Mouse (Mus musculus) embryonic facial prominence, embryonic 14.5 days (tissue): Measurements from ENCODE around the gene Gnaz. TPM values are rescaled to one million over a fixed set of nuclear protein-coding genes. Genes with fewer than 3 reads are reported as not detected.
A peak's percentile ranks its signal among the peaks of the same experiment; 100 is the strongest.
"Not testable (repeated sequence)": the region's sequence is repeated elsewhere in the genome, so short reads cannot be mapped to it uniquely, and the experiment has no call there.

Experiments
- ATAC-seq: fragments of 200-750 bp; cut with Nextera tagmentation; 2 replicates; pipeline ENCODE4 v1.8.0; 2017; ENCODE audit warnings: low read depth, moderate number of reproducible peaks, moderate TSS enrichment
- DNase-seq: peaks from one replicate; pipeline ENCODE4 v3.0.0-alpha.2; 2015; ENCODE audit warnings: low spot score
- H3K27ac ChIP-seq: fragments of 300-500 bp; sonication (generic); replicated peaks from 2 replicates; pipeline ENCODE4 v1.5.1; 2014; ENCODE audit warnings: low read depth, mild to moderate bottlenecking, low read length, moderate library complexity
- H3K27me3 ChIP-seq: fragments of 300-500 bp; sonication (generic); replicated peaks from 2 replicates; pipeline ENCODE4 v1.6.1; 2014; ENCODE audit warnings: low read length; ENCODE audit not compliant: control insufficient read depth, insufficient read depth
- H3K36me3 ChIP-seq: fragments of 300-500 bp; sonication (generic); 2 replicates; pipeline ENCODE4 v1.6.1; 2014; ENCODE audit warnings: low read length, mixed read lengths; ENCODE audit not compliant: control insufficient read depth, insufficient read depth
- H3K4me1 ChIP-seq: fragments of 300-500 bp; sonication (generic); 2 replicates; pipeline ENCODE4 v1.6.1; 2014; ENCODE audit warnings: antibody characterized with exemption, low read length; ENCODE audit not compliant: control insufficient read depth, insufficient read depth
- H3K4me2 ChIP-seq: fragments of 300-500 bp; sonication (generic); 2 replicates; pipeline ENCODE4 v1.6.1; 2014; ENCODE audit warnings: low read depth, mild to moderate bottlenecking, low read length, moderate library complexity, mixed read lengths
- H3K4me3 ChIP-seq: fragments of 300-500 bp; sonication (generic); 2 replicates; pipeline ENCODE4 v1.5.1; 2014; ENCODE audit warnings: low read depth, mild to moderate bottlenecking, low read length
- H3K9ac ChIP-seq: fragments of 300-500 bp; sonication (generic); 2 replicates; pipeline ENCODE4 v1.6.1; 2014; ENCODE audit warnings: low read depth, mild to moderate bottlenecking, low read length, moderate library complexity, mixed read lengths
- H3K9me3 ChIP-seq: fragments of 300-500 bp; sonication (generic); 2 replicates; pipeline ENCODE4 v1.6.1; 2016; ENCODE audit warnings: low read length; ENCODE audit not compliant: control insufficient read depth
- WGBS: fragments of 180-500 bp; shearing (Covaris S2); extraction: QIAGEN DNeasy Blood & Tissue Kit; methylation state at CpG from one replicate; pipeline ENCODE4 v1.1.7; 2014; 5-methylcytosine and 5-hydroxymethylcytosine counted together
- polyA plus RNA-seq: library from polyadenylated mRNA; unstranded; fragments of >200 nt; fragmentation: Nextera tagmentation; extraction: Ambion mirVana; gene quantifications from 2 replicates; pipeline ENCODE4 v1.2.1, GENCODE M21; 2014

Gene Gnaz
- polyA plus RNA-seq, 1 experiment from 2014 or later, result 4.2 TPM

DNA sequence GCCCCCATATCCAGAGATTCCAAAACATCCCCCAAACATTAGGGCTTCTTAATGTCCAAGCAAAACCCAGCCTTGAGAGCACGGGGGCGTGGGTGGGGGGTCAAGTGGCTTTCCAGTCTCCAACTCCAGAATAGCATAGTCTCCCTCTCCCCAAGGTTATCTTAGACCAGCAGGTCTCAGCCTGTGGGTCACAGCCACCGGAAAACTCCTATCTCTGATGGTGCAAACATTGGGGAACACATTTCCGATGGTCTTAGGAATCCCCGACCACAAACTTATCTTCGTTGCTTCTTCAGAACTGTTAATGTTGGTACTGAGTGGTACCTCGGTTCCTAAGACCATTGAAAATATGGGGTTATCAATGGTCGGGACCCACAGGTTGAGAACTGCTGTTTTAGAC is 61.8 kb downstream of the Gnaz start:
- Histone ChIP-seq H3K27me3 (no peaks in the 10 kb centered on the region), H3K4me3 (no peak overlapping the region), H3K9me3 (no peaks in the 10 kb centered on the region), H3K4me2 (no peak overlapping the region), H3K4me1 (peaks cover 9% of the 10 kb centered on the region), H3K9ac (no peak overlapping the region), H3K27ac (no peak overlapping the region), H3K36me3 (no peaks in the 10 kb centered on the region)
- ATAC-seq (no peak), DNase-seq (no peak)
- 87% methylated on average over 8 of the region's 8 CpGs for WGBS

DNA sequence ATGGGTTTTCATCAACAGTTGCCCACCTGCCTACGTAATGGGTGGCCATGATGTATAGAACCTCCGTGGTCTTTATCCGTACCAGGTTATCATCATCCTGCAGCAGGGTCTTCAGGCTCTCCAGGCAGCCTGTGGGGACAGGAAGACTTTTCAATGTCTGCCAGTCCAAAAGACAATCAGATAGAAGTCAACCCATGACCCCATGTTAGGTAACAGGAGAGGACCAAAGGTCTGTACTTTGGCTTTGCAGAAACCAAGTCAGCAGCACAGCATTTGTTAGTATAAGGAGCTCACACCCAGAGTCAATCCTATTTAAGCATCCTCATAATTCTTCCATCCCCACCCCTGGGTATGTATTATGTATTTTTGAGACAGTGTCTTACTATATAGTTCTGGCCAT is 62.7 kb downstream of the Gnaz start:
- H3K9ac ChIP-seq, result no peak overlapping the region
- H3K4me3 ChIP-seq, result no peak overlapping the region
- no peak overlapping the region for H3K27ac ChIP-seq
- no peaks in the 10 kb centered on the region for H3K27me3 ChIP-seq
- H3K9me3 ChIP-seq, result no peaks in the 10 kb centered on the region
- no peak overlapping the region for H3K4me2 ChIP-seq
- no peak for ATAC-seq
- no peaks in the 10 kb centered on the region for H3K36me3 ChIP-seq
- 93% methylated on average over 3 of the region's 3 CpGs for WGBS
- DNase-seq, result no peak
- H3K4me1 ChIP-seq, result peaks cover 9% of the 10 kb centered on the region

- no peak for ATAC-seq
- WGBS, result 76% methylated on average over 3 of the region's 3 CpGs
Measured at GRCm38 (mm10) chr10:75030234-75030633, 63.3 kb downstream of the Gnaz start.

DNA sequence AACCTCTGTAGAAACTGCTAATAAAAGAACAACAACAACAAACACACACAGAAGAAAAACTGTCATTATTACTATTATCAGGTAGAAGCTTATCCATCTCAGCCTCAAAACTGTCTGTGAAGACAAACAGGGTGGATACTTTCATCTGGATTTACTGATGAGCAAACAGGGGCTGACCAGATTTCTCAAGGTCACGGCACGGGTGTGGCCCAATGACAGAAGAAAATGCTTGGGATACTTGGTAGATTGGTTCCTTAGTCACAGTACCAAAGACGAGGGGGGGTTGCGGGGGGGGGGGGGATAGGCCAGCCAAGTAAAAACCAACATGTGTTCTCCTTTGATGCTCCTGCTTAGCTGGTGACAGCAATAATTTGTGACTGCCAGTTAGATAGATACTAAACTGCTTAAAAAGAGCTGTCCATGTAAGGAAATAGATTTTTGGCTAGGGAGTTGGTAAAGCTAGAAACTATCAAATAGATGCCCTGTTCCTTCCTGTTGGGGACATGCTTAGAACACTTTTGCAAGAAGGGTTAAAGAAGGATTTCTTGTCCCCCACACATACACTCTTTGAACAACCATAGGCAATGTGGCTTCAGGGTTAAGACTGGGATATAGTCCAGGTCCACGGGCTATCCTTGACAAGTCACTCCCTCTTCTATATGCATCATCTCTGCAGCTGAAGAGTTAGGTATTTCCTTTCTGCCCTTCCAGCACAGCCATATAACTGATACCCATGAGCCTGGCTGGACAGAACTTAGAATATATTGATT is 64.6 kb downstream of the Gnaz start:
- H3K27ac ChIP-seq, result no peak overlapping the region
- H3K9me3 ChIP-seq, result no peaks in the 10 kb centered on the region
- no peak overlapping the region for H3K4me2 ChIP-seq
- no peaks in the 10 kb centered on the region for H3K27me3 ChIP-seq
- ATAC-seq, result no peak
- H3K4me3 ChIP-seq, result no peak overlapping the region
- no peak overlapping the region for H3K9ac ChIP-seq
- DNase-seq, result no peak
- no peaks in the 10 kb centered on the region for H3K36me3 ChIP-seq
- WGBS, result 71% methylated on average over 5 of the region's 5 CpGs
- peaks cover 9% of the 10 kb centered on the region for H3K4me1 ChIP-seq

More at GRCm38 (mm10) chr10:75030234-75030633, 63.3 kb downstream of the Gnaz start:
- Histone ChIP-seq H3K36me3 (no peaks in the 10 kb centered on the region), H3K27ac (no peak overlapping the region), H3K4me2 (no peak overlapping the region), H3K4me1 (peaks cover 9% of the 10 kb centered on the region), H3K9ac (no peak overlapping the region), H3K27me3 (no peaks in the 10 kb centered on the region), H3K9me3 (no peaks in the 10 kb centered on the region), H3K4me3 (no peak overlapping the region)
- no peak for DNase-seq

DNA sequence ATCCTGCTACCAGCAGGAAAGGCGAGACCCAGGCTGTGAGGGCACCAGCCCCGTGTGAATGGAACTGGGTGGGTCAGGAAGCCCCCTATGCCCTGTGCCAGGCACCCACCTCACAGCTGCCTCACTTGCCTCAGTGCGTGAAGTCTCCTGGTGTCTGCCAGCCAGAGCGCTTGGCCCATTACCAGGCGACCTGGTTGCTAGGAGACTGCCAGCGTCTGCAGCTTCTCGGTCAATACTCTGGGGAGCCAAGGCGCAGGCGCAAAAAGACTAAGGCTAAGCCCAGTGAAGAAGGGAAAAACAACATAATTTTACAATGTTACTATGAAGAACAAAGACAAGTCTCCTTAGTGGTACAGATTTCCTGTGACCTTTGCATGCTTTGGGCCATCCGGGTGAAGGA is 65.4 kb downstream of the Gnaz start, which contains the start of gene Rsph14:
Gene Rsph14, minus strand, starts transcription at position 192 of the 400 bp plus-strand sequence.
- H3K27ac ChIP-seq, result no peak within 1 kb of the TSS
- 21% methylated on average over 10 of the region's 10 CpGs for WGBS
- H3K27me3 ChIP-seq, result no peaks in the 10 kb centered on the region
- DNase-seq (peak; percentile 92), ATAC-seq (peak; percentile 49; the same call in 1 of the 2 replicates)
- no peak within 1 kb of the TSS for H3K4me3 ChIP-seq
- peak within 1 kb of the TSS; percentile 33 for H3K4me2 ChIP-seq
- peaks cover 9% of the 10 kb centered on the region for H3K4me1 ChIP-seq
- H3K9ac ChIP-seq, result no peak within 1 kb of the TSS
- H3K9me3 ChIP-seq, result no peaks in the 10 kb centered on the region
- no peaks in the 10 kb centered on the region for H3K36me3 ChIP-seq

DNA sequence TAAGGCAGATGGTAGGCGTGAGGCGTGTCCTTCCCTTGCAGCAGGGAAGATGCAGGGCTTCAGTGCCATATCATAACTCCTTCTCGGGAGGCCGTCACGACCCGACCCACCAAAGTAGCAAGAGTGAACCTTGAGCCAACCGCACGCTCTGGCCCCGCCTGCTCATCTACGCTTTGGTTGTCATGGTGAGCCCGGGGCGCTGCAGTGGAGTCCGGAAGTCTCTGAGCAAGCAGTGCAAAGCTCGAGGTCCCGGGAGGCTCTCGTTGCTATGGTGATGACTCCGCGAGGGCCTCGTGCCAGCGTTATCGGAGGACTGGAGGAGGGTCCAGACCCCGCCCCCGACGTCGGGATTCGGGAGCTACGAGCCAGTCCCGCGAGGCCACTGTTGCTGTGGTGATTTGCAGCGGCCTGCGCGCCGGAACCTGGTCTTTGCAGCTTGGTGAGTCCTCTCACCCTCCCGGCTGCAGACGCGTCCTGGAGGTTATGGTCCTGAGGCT is 70.0 kb downstream of the Gnaz start, which contains the start of gene Rab36:
Gene Rab36, plus strand, starts transcription at position 176 of the 497 bp plus-strand sequence.
- ATAC-seq (peak; percentile 97), DNase-seq (peak; percentile 98)
- H3K4me2 ChIP-seq, result peak within 1 kb of the TSS; percentile 71
- WGBS, result 0% methylated on average over 34 of the region's 36 CpGs
- H3K4me1 ChIP-seq, result peaks cover 13% of the 10 kb centered on the region
- no peaks in the 10 kb centered on the region for H3K36me3 ChIP-seq
- H3K27me3 ChIP-seq, result no peaks in the 10 kb centered on the region
- peak within 1 kb of the TSS; percentile 83 for H3K27ac ChIP-seq
- H3K9me3 ChIP-seq, result no peaks in the 10 kb centered on the region
- H3K4me3 ChIP-seq, result peak within 1 kb of the TSS; percentile 46
- H3K9ac ChIP-seq, result peak within 1 kb of the TSS; percentile 68

DNA sequence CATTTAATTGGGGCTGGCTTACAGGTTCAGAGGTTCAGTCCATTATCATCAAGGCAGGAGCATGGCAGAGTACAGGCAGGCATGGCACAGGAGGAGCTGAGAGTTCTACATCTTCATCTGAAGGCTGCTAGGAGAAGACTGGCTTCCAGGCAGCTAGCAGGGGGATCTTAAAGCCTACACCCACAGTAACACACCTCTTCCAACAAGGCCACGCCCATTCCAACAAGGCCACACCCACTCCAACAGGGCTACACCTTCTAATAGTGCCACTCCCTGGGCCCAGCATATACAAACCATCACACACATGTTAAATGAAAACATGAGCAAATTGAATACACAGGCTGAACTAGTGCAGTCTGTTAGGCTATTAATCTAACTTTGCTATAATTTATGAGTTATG is 75.1 kb downstream of the Gnaz start:
- not testable (repeated sequence) for H3K4me3 ChIP-seq, H3K4me1 ChIP-seq
- WGBS, result 0% methylated on average over 1 of the region's 1 CpGs

DNA sequence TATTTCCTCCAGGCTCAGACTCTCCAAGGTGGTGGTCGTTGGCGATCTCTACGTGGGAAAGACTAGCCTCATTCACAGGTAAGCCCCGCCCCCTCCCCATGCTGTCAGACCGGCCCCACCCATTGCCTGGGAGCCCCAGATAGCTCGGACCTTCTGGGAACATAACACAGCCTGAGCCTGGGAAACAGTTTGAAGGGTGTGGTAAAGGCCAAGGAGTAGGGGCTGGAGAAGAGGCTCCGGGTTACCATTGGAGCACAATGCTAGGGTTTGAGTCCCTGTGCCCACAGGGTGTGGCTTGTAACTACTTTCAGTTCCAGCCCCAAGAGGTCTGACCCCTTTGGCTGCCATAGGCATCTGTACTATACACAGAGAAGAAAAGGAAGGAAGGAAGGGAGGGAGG is 77.5 kb downstream of the Gnaz start:
- DNase-seq (no peak), ATAC-seq (no peak)
- Histone ChIP-seq H3K9ac (no peak overlapping the region), H3K27me3 (no peaks in the 10 kb centered on the region), H3K36me3 (no peaks in the 10 kb centered on the region), H3K4me2 (no peak overlapping the region), H3K27ac (no peak overlapping the region), H3K9me3 (no peaks in the 10 kb centered on the region), H3K4me3 (no peak overlapping the region), H3K4me1 (no peaks in the 10 kb centered on the region)
- WGBS, result 40% methylated on average over 7 of the region's 7 CpGs

More for the DNA sequence above, 75.1 kb downstream of the Gnaz start:
- not testable (repeated sequence) for H3K4me2 ChIP-seq, H3K27me3 ChIP-seq, H3K9ac ChIP-seq, H3K36me3 ChIP-seq, H3K9me3 ChIP-seq, DNase-seq, ATAC-seq, H3K27ac ChIP-seq

GRCm38 (mm10) chr10:75045831-75046230 is 78.9 kb downstream of the Gnaz start:
- H3K27me3 ChIP-seq, result no peaks in the 10 kb centered on the region

More at GRCm38 (mm10) chr10:75045831-75046230, 78.9 kb downstream of the Gnaz start:
- ATAC-seq (no peak), DNase-seq (no peak)
- Histone ChIP-seq H3K36me3 (no peaks in the 10 kb centered on the region), H3K4me2 (no peak overlapping the region), H3K9ac (no peak overlapping the region), H3K4me1 (no peaks in the 10 kb centered on the region), H3K27ac (no peak overlapping the region), H3K9me3 (no peaks in the 10 kb centered on the region), H3K4me3 (no peak overlapping the region)
- WGBS, result 88% methylated on average over 15 of the region's 15 CpGs
